Mouse (Mus musculus): ENCODE data around the gene Vmn2r73.
"Not testable (repeated sequence)": the region's sequence is repeated elsewhere in the genome, so short reads cannot be mapped to it uniquely, and the experiment has no call there.

Gene Vmn2r73

DNA sequence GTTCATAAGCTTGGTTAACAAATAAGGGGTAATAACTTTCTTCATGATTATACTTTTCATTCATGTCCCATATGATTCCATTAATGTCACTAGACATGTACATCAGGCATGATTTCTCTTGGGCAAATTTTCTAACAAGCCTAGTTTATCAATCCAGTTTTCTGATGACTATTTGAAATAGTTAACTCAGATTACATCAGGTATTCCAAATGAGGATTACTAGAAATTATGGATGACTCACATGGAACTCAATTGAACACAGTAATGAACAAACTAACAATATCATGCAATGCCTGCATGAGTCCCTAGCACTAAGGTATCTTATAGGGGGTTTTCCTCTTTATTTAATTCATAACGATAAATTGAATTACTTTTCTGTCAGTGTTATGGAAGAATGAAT is at the start of gene Vmn2r73:
Gene Vmn2r73, minus strand, starts transcription at position 101 of the 400 bp plus-strand sequence.
- DNase-seq (ENCODE audit: low spot score) = no peak

DNA sequence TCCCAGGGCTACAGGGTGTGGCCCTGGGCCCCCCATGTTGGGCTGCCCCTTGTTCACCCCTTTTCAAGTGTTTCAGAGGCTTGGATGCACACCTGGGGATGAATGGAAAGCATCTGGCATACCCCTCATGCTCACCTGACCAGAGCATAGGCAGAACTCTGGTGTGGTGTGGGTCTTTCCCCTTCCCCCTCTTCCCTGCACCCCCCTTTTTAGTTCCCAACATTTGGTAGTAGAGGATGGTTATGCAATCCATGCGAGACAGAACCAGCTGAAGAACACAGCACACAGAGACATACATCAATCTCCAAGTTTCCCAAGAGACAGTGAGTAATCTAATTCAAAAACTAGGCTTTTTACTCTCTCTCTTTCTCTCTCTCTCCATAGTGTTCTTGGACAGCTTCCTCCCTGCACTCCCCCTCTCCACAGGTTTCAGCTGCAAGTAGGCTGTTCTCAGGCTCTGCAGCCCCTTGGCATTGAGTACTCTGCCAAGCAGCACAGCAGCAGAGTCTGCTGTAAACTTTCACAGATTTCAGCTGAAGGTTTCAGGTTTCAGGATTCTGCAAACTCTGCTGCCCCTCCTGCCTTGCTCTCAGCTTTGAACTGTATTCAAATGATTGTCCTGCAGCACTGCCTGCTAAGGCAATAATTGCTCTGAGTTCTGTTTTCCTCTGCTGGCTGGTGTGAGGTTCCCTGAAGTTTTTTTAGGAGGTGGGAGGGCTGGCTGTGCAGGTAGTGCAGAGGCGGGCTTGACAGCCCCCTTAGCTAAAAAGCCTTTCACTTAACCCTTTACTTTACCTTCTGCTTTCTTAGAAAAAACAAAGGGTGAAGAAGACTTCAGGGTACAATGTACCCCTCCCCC is 35.7 kb downstream of the Vmn2r73 start:
- no peak for DNase-seq (ENCODE audit: low spot score)

DNA sequence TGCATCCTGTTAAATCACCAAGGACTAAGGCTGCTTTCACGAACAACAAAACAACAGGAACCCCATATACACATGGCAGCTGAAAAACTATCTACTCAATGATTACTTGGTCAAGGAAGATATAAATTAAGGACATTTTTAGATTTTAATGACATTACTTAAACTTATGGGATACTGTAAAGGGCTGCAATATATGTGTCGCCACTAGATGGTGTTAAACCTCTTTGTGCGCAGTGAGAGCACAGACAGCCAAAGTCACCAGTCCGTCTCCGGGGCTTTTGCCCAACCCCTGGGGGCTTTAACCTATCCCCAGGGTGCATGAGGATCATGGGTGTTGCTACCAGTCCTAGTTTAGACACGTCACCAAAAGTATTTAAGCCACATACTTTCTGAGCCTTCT is 58.0 kb downstream of the Vmn2r73 start:
- DNase-seq (ENCODE audit: low spot score) = not testable (repeated sequence)

Measured in ovary, postnatal 36 days (tissue).